Mouse (Mus musculus): ENCODE measurements around the gene 3110018I06Rik. TPM values are rescaled to one million over a fixed set of nuclear protein-coding genes. Genes with fewer than 3 reads are reported as not detected.

3110018I06Rik gene
- polyA plus RNA-seq, 1 experiment from 2014 or later, result not detected

GRCm38 (mm10) chr12:107509661-107510237 lies 21.3 kb downstream of the 3110018I06Rik start:
- DNase-seq (ENCODE audit: low spot score), result no peak
- Histone ChIP-seq H3K36me3 (ENCODE audit: control insufficient read depth, insufficient read depth, low read length) (no peaks in the 10 kb centered on the region), H3K9me3 (replicated peaks; ENCODE audit: control insufficient read depth, low read length) (no peaks in the 10 kb centered on the region), H3K4me2 (ENCODE audit: low read length) (no peak overlapping the region), H3K4me3 (ENCODE audit: low read depth, low read length) (no peak overlapping the region), H3K9ac (ENCODE audit: low read length) (no peak overlapping the region), H3K27ac (ENCODE audit: low read depth, low read length) (no peak overlapping the region), H3K4me1 (ENCODE audit: control insufficient read depth, insufficient read depth, low read length) (no peaks in the 10 kb centered on the region), H3K27me3 (replicated peaks; ENCODE audit: control insufficient read depth, insufficient read depth, low read length) (no peaks in the 10 kb centered on the region)
- no peak for ATAC-seq
- WGBS, result 86% methylated on average over 9 of the region's 9 CpGs

- H3K4me3 ChIP-seq (ENCODE audit: low read depth, low read length), result no peak overlapping the region
- 92% methylated on average over 11 of the region's 11 CpGs for WGBS
- H3K9ac ChIP-seq (ENCODE audit: low read length), result no peak overlapping the region
- no peaks in the 10 kb centered on the region for H3K36me3 ChIP-seq (ENCODE audit: control insufficient read depth, insufficient read depth, low read length)
- H3K9me3 ChIP-seq (replicated peaks; ENCODE audit: control insufficient read depth, low read length), result no peaks in the 10 kb centered on the region
- H3K27ac ChIP-seq (ENCODE audit: low read depth, low read length), result no peak overlapping the region
- H3K4me1 ChIP-seq (ENCODE audit: control insufficient read depth, insufficient read depth, low read length), result no peaks in the 10 kb centered on the region
- no peak overlapping the region for H3K4me2 ChIP-seq (ENCODE audit: low read length)
- no peak for ATAC-seq
- H3K27me3 ChIP-seq (replicated peaks; ENCODE audit: control insufficient read depth, insufficient read depth, low read length), result no peaks in the 10 kb centered on the region
- DNase-seq (ENCODE audit: low spot score), result no peak
These were observed 22.7 kb downstream of the 3110018I06Rik start for GRCm38 (mm10) chr12:107511112-107511511.

GRCm38 (mm10) chr12:107516265-107517217 lies 28.1 kb downstream of the 3110018I06Rik start:
- WGBS, result 11% methylated on average over 11 of the region's 11 CpGs
- ATAC-seq, result peak; percentile 77

GRCm38 (mm10) chr12:107520941-107521340 lies 32.5 kb downstream of the 3110018I06Rik start:
- ATAC-seq, result no peak
- 68% methylated on average over 3 of the region's 3 CpGs for WGBS
- DNase-seq (ENCODE audit: low spot score), result no peak
- Histone ChIP-seq H3K27ac (ENCODE audit: low read depth, low read length) (no peak overlapping the region), H3K4me1 (ENCODE audit: control insufficient read depth, insufficient read depth, low read length) (peaks cover 8% of the 10 kb centered on the region; the same call in 1 of the 2 replicates), H3K27me3 (replicated peaks; ENCODE audit: control insufficient read depth, insufficient read depth, low read length) (no peaks in the 10 kb centered on the region), H3K36me3 (ENCODE audit: control insufficient read depth, insufficient read depth, low read length) (no peaks in the 10 kb centered on the region), H3K4me2 (ENCODE audit: low read length) (no peak overlapping the region), H3K4me3 (ENCODE audit: low read depth, low read length) (no peak overlapping the region), H3K9ac (ENCODE audit: low read length) (no peak overlapping the region), H3K9me3 (replicated peaks; ENCODE audit: control insufficient read depth, low read length) (no peaks in the 10 kb centered on the region)

More at GRCm38 (mm10) chr12:107516265-107517217, 28.1 kb downstream of the 3110018I06Rik start:
- Histone ChIP-seq H3K36me3 (ENCODE audit: control insufficient read depth, insufficient read depth, low read length) (no peaks in the 10 kb centered on the region), H3K4me2 (ENCODE audit: low read length) (no peak overlapping the region), H3K4me1 (ENCODE audit: control insufficient read depth, insufficient read depth, low read length) (peaks cover 8% of the 10 kb centered on the region; the same call in 1 of the 2 replicates), H3K9ac (ENCODE audit: low read length) (no peak overlapping the region), H3K27ac (ENCODE audit: low read depth, low read length) (peak overlapping the region; percentile 36; the same call in 1 of the 2 replicates), H3K9me3 (replicated peaks; ENCODE audit: control insufficient read depth, low read length) (no peaks in the 10 kb centered on the region), H3K4me3 (ENCODE audit: low read depth, low read length) (no peak overlapping the region), H3K27me3 (replicated peaks; ENCODE audit: control insufficient read depth, insufficient read depth, low read length) (no peaks in the 10 kb centered on the region)
- DNase-seq (ENCODE audit: low spot score), result peak; percentile 76

- Histone ChIP-seq H3K27me3 (replicated peaks; ENCODE audit: control insufficient read depth, insufficient read depth, low read length) (no peaks in the 10 kb centered on the region), H3K9ac (ENCODE audit: low read length) (no peak overlapping the region), H3K9me3 (replicated peaks; ENCODE audit: control insufficient read depth, low read length) (no peaks in the 10 kb centered on the region), H3K4me2 (ENCODE audit: low read length) (no peak overlapping the region), H3K27ac (ENCODE audit: low read depth, low read length) (no peak overlapping the region), H3K4me1 (ENCODE audit: control insufficient read depth, insufficient read depth, low read length) (no peaks in the 10 kb centered on the region), H3K4me3 (ENCODE audit: low read depth, low read length) (no peak overlapping the region), H3K36me3 (ENCODE audit: control insufficient read depth, insufficient read depth, low read length) (no peaks in the 10 kb centered on the region)
- ATAC-seq, result no peak
- WGBS, result 35% methylated on average over 1 of the region's 1 CpGs
- DNase-seq (ENCODE audit: low spot score), result no peak
These were observed 40.0 kb downstream of the 3110018I06Rik start for GRCm38 (mm10) chr12:107528346-107528880.

GRCm38 (mm10) chr12:107532871-107533270 lies 44.4 kb downstream of the 3110018I06Rik start:
- ATAC-seq, result no peak
- Histone ChIP-seq H3K4me1 (ENCODE audit: control insufficient read depth, insufficient read depth, low read length) (no peaks in the 10 kb centered on the region), H3K36me3 (ENCODE audit: control insufficient read depth, insufficient read depth, low read length) (no peaks in the 10 kb centered on the region), H3K27me3 (replicated peaks; ENCODE audit: control insufficient read depth, insufficient read depth, low read length) (no peaks in the 10 kb centered on the region), H3K4me3 (ENCODE audit: low read depth, low read length) (no peak overlapping the region), H3K27ac (ENCODE audit: low read depth, low read length) (no peak overlapping the region), H3K9me3 (replicated peaks; ENCODE audit: control insufficient read depth, low read length) (no peaks in the 10 kb centered on the region), H3K4me2 (ENCODE audit: low read length) (no peak overlapping the region), H3K9ac (ENCODE audit: low read length) (no peak overlapping the region)
- DNase-seq (ENCODE audit: low spot score), result peak; percentile 25
- WGBS, result 78% methylated on average over 7 of the region's 7 CpGs

Measured in forebrain, embryonic 14.5 days (tissue).